Mouse (Mus musculus): ENCODE data around the gene Mdm4. TPM values are rescaled to one million over a fixed set of nuclear protein-coding genes. Genes with fewer than 3 reads are reported as not detected.
"Not testable (repeated sequence)": the region's sequence is repeated elsewhere in the genome, so short reads cannot be mapped to it uniquely, and the experiment has no call there.

The Mdm4 gene
- polyA plus RNA-seq, 1 experiment, result 64.9 TPM

DNA sequence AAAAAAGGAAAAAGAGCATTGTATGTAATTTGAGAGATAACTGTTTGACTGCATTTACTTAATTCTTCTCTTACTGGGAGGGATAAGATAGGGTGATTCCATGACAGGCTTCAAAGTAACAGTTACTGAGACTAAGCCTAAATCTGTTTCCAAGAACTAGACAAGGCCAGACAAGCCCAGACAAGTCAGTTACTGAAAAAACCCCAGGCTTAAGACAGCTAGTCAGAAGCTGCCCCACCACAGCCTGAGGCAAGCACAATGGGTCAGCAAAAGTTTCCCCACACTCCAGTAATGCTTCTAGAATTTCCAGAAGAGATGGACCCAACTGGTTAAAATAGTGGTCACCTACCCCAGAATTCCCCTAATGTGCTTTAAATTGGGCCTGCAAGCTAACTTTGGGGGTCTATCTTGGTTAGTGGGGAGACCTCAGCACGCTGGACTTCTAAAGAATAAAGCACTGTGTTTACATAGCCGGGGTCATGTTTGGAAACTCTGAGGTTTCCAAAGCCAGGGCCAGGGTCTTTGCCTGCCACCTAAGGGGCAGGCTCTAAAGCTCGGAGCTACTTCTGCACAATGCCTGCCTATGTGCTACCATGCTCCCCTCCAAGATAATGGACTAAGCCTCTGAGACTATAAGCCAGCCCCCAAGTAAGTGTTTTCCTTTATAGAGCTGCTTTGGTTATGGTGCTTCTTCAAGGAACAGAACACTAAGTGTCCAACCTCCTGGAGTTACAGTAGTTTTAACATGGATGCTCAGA is 10.0 kb downstream of the Mdm4 start:
- peak; percentile 57 for DNase-seq (ENCODE audit: low read depth)

- peak; percentile 92 for DNase-seq (ENCODE audit: low read depth)
These were observed 11.0 kb downstream of the Mdm4 start for GRCm38 (mm10) chr1:133019312-133019711.

DNA sequence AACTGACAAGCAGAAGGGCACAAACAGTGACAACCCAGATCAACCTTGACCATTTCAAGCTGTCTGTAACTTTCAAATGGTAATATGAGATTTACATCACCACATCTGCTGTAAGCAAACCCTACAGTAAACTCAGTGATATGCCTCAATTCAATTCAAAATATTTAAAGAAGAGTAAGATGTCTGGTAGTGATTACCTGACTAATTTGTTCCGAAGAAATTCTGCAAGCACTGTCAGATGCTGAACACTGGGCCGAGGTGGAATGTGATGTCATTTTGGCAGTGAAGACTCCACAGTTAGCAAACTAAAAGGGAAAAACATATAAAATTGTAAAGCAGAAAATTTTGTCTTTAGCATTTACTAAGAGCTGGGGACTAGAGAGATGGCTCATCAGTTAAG is 11.8 kb downstream of the Mdm4 start:
- DNase-seq (ENCODE audit: low read depth), result no peak

DNA sequence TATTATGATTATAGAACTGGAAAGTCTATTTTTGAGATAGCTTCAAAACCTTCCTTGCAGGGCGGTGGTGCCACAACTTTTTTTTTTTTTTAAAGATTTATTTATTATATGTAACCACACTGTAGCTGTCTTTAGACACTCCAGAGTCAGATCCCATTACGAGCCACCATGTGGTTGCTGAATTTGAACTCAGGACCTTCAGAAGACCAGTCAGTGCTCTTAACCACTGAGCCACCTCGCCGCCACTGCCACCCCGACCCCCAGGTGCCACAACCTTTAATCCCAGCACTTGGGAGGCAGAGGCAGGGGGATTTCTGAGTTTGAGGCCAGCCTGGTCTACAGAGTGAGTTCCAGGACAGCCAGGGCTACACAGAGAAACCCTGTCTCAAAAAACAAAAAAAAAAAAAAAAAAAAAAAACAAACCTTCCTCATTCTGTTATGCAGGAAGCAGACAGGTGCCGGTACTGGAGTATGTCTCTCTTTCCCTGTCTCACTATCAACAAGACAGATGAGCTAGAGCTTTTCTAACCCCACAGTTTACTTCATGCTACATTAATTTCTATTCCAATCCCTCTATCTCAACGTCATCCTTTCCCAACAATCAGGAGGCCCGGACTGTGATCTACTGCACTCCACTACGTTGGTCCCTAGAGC is 13.5 kb downstream of the Mdm4 start:
- no peak for DNase-seq (ENCODE audit: low read depth)

DNA sequence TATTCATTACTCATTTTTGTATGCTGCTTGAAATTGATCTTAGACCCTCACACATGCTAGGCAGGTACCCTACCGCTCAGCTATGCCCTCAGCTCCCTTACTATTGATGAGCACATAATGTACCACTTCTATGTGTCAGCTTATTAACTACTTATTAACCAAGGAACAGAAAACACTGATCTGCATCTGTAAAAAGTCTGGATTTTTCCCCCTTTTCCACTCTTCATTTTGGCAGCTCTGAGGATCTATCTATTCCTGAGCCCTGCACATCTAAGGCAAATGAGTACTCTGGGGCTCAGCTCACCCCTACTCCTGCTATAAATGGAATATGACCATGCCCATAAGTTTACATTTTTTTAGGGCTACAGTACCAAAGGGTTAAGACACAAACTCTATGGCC is 16.2 kb downstream of the Mdm4 start:
- no peak for DNase-seq (ENCODE audit: low read depth)

GRCm38 (mm10) chr1:133013331-133013730 is 17.0 kb downstream of the Mdm4 start:
- DNase-seq (ENCODE audit: low read depth), result no peak

GRCm38 (mm10) chr1:133011955-133012841 is 18.2 kb downstream of the Mdm4 start:
- no peak for DNase-seq (ENCODE audit: low read depth)

- no peak for DNase-seq (ENCODE audit: low read depth)
These were observed 23.8 kb downstream of the Mdm4 start for GRCm38 (mm10) chr1:133006571-133006970.

GRCm38 (mm10) chr1:133000347-133000746 is 30.0 kb downstream of the Mdm4 start:
- DNase-seq (ENCODE audit: low read depth), result no peak

DNA sequence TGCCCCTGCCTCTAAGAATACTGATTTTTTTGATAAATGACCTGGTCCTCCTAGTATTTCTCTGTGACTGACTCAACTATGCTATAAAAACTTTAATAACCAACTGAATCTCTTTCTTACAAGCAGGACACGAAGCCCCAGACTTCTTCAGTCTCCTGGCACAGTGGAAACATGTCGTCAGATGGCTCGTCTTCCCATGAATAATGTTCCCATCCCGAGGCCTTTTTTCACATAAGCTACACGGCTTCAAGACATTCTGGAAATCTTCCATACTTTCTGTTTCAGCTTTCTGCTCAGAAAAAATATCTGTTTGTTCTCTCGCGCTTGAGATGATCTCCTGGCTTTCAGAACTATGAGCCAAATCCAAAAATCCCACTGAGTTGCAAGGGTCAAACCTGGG is 38.8 kb downstream of the Mdm4 start:
- no peak for DNase-seq (ENCODE audit: low read depth)

DNA sequence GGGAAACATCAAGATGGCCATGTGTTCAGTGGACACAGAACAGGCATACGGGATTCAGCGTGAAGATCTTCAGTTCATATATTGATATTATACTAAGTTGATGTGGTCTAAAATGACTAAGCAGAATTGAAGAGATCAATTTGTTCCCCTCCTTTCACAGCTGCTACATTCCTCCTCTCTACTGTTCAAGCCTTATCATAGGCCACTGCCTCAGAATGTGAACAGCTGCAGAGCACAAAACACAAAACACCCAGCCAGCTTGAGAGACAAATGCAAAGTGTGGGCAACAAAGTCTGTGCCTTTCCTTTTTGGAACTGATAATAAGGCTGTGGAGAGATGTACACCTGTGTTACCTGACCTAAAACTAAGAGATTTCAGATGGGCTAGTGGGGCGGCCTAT is 39.6 kb downstream of the Mdm4 start:
- DNase-seq (ENCODE audit: low read depth), result no peak

GRCm38 (mm10) chr1:132988556-132989459 is 41.6 kb downstream of the Mdm4 start:
- DNase-seq (ENCODE audit: low read depth), result not testable (repeated sequence)

DNA sequence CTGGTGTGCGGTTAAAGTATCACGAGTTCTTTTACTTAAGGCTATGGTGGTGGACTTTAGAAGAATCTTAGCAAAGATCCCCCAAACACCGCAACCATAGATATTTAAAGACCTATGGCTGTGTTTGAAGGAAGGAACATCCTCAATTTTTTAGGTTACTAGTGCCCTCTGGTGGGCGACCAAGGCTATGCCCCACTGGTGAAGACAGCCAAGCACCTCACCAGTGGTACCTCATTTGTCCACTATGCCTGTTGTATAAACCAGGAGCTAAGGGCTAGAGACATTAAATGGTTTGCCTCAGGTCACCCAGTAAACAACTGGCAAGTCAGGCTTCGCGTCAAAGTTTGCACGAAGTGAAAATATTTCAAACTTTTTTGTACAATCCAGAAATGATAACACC is 47.6 kb downstream of the Mdm4 start:
- no peak for DNase-seq (ENCODE audit: low read depth)

GRCm38 (mm10) chr1:132981232-132981631 is 49.1 kb downstream of the Mdm4 start:
- DNase-seq (ENCODE audit: low read depth), result no peak

- no peak for DNase-seq (ENCODE audit: low read depth)
These were observed 53.0 kb downstream of the Mdm4 start for GRCm38 (mm10) chr1:132977402-132977801.

DNA sequence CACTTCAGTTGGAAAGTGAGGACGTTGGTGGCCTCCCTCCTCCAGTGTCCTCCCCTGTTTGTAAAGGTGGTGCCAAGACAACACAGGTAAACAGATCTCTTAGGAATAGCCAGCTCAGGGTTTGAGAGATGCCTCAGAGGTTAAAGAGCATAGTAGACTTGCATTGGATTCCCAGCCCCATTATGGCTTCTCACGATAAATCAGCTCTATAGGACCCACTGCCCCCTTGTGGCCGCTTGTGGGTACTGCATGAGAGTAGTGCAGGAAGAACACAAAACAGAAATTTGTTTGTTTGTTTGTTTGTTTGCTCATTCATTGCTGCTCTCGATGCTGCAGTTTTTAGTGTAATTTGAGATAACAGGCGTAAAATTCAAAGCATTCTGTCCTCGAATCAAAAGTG is 61.7 kb downstream of the Mdm4 start:
- no peak for DNase-seq (ENCODE audit: low read depth)

- DNase-seq (ENCODE audit: low read depth), result no peak
These were observed 65.7 kb downstream of the Mdm4 start for GRCm38 (mm10) chr1:132964691-132965090.

- DNase-seq (ENCODE audit: low read depth), result no peak
These were observed 66.3 kb downstream of the Mdm4 start for GRCm38 (mm10) chr1:132964106-132964505.

- DNase-seq (ENCODE audit: low read depth), result no peak
These were observed 68.6 kb downstream of the Mdm4 start for GRCm38 (mm10) chr1:132961751-132962150.

DNA sequence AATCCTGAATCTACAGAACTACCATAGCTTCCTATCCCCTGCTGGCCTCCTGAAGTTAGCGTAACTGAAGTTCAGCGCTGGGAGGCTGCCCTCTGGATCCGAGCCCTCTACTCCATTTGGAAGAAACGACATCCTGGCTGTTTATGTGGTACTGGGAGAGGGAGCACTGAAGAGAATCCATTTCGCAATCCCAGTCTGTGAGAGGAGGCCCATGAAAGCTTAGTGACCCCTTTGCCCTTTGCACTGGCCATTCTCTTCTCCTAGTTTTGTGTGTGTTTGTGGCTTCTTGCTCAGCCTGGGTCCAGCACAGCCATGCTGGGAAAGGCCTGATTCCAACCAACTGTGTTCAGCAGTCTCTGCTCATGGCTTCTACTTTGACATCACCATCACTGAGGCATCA is 73.6 kb downstream of the Mdm4 start:
- no peak for DNase-seq (ENCODE audit: low read depth)

DNA sequence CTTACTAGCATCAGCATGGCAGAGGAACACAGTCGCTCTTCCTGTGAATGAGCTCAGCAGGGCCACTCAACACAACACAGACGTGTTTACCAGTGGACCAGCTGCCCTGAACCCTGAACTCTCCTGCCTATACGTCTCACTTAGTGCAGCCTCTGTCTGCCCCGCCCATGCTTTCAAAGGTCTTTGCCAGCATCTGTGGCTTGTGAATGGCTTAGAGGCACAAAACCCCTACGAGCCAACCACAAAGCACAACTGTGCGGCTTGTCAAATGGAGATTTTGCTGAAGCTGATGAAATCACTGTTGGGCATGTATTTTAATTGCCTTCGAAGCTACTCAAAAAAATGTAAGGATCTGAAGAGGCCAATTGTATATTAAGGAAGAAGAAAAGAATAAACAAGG is 82.5 kb downstream of the Mdm4 start:
- DNase-seq (ENCODE audit: low read depth), result no peak
